ENCODE assay signal across 12 mouse cellular contexts in the genomic region with DNA sequence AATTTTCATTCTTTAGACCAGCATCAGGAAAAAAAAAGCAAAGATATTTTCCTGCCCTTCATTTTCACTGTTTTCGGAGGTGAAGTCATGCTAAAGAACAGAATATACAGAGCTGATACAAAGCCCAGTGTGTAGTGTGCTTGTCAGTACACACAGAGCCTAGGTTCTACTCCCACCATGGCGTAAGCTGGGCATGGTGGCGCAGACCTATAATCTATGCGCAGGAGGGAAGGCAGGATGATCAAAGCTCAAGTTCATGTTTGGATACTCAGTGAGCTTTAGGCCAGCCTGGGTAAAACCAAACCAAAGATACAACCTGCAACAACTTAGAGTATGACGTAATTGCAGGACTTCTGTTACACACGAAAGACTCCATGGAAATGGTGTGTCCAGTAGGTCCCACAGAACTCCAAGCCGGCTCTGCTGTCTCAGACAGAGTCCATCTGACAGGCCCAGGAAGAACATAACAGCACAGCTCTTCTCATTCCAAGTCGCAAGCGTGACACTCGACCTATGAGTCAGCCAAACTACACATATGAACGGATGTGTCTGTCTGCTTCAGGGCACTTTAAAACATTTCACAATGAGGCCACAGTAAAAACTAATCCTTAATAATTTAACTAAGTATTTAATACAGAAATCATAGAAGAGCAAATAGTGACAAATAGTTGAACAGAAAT. TPM values are rescaled to one million over a fixed set of nuclear protein-coding genes. Genes with fewer than 3 reads are reported as not detected.
DNase-seq lines count a peak whose midpoint lies in the region; ATAC-seq and TF ChIP-seq lines count a peak whose summit lies in the region.
"Had no signal": no experiment of that assay in that cellular context is flagged by ENCODE, and none has a peak within 500 bp of the region (broad histone marks: within the 10 kb centered on the region; RNA-seq: fewer than 3 reads in every experiment).

No protein-coding gene starts in this region.

- H3K9ac ChIP-seq in kidney, embryonic 15.5 days, result no peak overlapping the region
- no peak overlapping the region for H3K9ac ChIP-seq in lung, embryonic 14.5 days
- H3K9ac ChIP-seq: embryonic facial prominence, embryonic 13.5 days; limb, embryonic 13.5 days had no signal

- no peaks in the 10 kb centered on the region for H3K36me3 ChIP-seq in kidney, embryonic 15.5 days
- H3K36me3 ChIP-seq in lung, embryonic 14.5 days (ENCODE audit: insufficient read depth), result no peaks in the 10 kb centered on the region

- no peaks in the 10 kb centered on the region for H3K27me3 ChIP-seq in kidney, embryonic 15.5 days
- no peaks in the 10 kb centered on the region for H3K27me3 ChIP-seq in lung, embryonic 14.5 days (ENCODE audit: insufficient read depth, low read length)
- H3K27me3 ChIP-seq in Patski, result no peaks in the 10 kb centered on the region
- H3K27me3 ChIP-seq: embryonic facial prominence, embryonic 13.5 days; limb, embryonic 13.5 days had no signal

- no peak for TF ChIP-seq CTCF in lung, embryonic 14.5 days (IDR thresholded peaks at IDR 0.05; ENCODE audit: low read depth)
- TF ChIP-seq CTCF in Patski (IDR thresholded peaks at IDR 0.05), result no peak

- no peak overlapping the region for H3K4me3 ChIP-seq in kidney, embryonic 15.5 days (replicated peaks)
- no peak overlapping the region for H3K4me3 ChIP-seq in lung, embryonic 14.5 days (ENCODE audit: low read depth, low read length)
- H3K4me3 ChIP-seq: embryonic facial prominence, embryonic 13.5 days; heart, adult 2 months; limb, embryonic 13.5 days had no signal

- DNase-seq in kidney, adult 18-20 months, result no peak
- DNase-seq in lung, embryonic 14.5 days, result peak; percentile 61
- no peak for DNase-seq in lung, postnatal 14 days
- no peak for DNase-seq in Patski (ENCODE audit: low read depth, low spot score)
- DNase-seq in lung, postnatal 36 days, result peak; percentile 56
- DNase-seq in thymus, postnatal 25 days, result no peak
- DNase-seq: cerebellum, adult 9-10 months; heart, adult 2 months; thymus, adult 18-20 months had no signal

- ATAC-seq in kidney, embryonic 15.5 days (replicated peaks; ENCODE audit: low FRiP score), result 0 out of 2 replicates have a peak, but pooled peaks have one; percentile 2
- peak; percentile 66; the same call in 1 of the 2 replicates for ATAC-seq in lung, embryonic 14.5 days (ENCODE audit: insufficient read depth)
- peak; percentile 79 for ATAC-seq in Patski

- H3K4me2 ChIP-seq in kidney, embryonic 15.5 days, result no peak overlapping the region
- H3K4me2 ChIP-seq in lung, embryonic 14.5 days, result no peak overlapping the region
- H3K4me2 ChIP-seq: embryonic facial prominence, embryonic 13.5 days; limb, embryonic 13.5 days had no signal

- POLR2A ChIA-PET in Patski (lab: Charles Lee), result no interaction called here

- CTCF ChIA-PET in Patski (lab: Charles Lee), result interaction anchor here (1.0 to 2.3 kb wide), 2 partner anchors 8 to 13 kb away, joined by 3 to 5 read pairs; no protein-coding TSS in a partner anchor

- 75% methylated on average over 11 of the region's 11 CpGs for WGBS in kidney, embryonic 15.5 days
- WGBS in lung, embryonic 14.5 days, result 70% methylated on average over 11 of the region's 11 CpGs

- no peak overlapping the region for H3K27ac ChIP-seq in kidney, embryonic 15.5 days
- no peak overlapping the region for H3K27ac ChIP-seq in lung, embryonic 14.5 days (ENCODE audit: low read depth)
- H3K27ac ChIP-seq: embryonic facial prominence, embryonic 13.5 days; heart, adult 2 months; limb, embryonic 13.5 days had no signal

- H3K4me1 ChIP-seq in kidney, embryonic 15.5 days, result peaks cover 9% of the 10 kb centered on the region
- no peaks in the 10 kb centered on the region for H3K4me1 ChIP-seq in lung, embryonic 14.5 days (ENCODE audit: insufficient read depth)

- in situ Hi-C loops in Patski (cut with MboI; ENCODE audit: low pct_unique_long_range_greater_than_20kb), result no loop called here

- H3K9me3 ChIP-seq in kidney, embryonic 15.5 days (replicated peaks), result no peaks in the 10 kb centered on the region
- H3K9me3 ChIP-seq in lung, embryonic 14.5 days (ENCODE audit: low read depth, low read length), result no peaks in the 10 kb centered on the region
- H3K9me3 ChIP-seq: embryonic facial prominence, embryonic 13.5 days; limb, embryonic 13.5 days had no signal

RNA-seq across cellular contexts. Expression of a gene that starts 47.1 kb away (rescaled TPM):
- polyA plus RNA-seq in kidney, embryonic 15.5 days (2015; fragmentation: Nextera tagmentation; extraction: Ambion mirVana), result 11.0 and 12.1 TPM in 2 replicates
- polyA plus RNA-seq in lung, embryonic 14.5 days (2014; fragmentation: Nextera tagmentation; extraction: Ambion mirVana), result 13.1 and 13.7 TPM in 2 replicates
- polyA plus RNA-seq in Patski (2021), result 24.8 TPM

Comparison
In these comparisons a context has a peak if more than half of its experiments do, and no peak if none do; other contexts are left out.
1. DNase-seq: peak in lung, embryonic 14.5 days (single experiment) and lung, postnatal 36 days (single experiment); none in kidney, adult 18-20 months (single experiment), lung, postnatal 14 days (single experiment), Patski (single experiment) and thymus, postnatal 25 days (single experiment).
2. ATAC-seq: peak in every context shown above with its lines; median percentile 79 in Patski; 66 in lung, embryonic 14.5 days; 2 in kidney, embryonic 15.5 days.